Mouse (Mus musculus) heart, postnatal 0 days (tissue): Measurements from ENCODE around the gene Cd34.

Experiments used
- CTCF ChIP-seq: IDR thresholded peaks from 2 replicates; pipeline ENCODE4 v1.5.1; 2016; ENCODE audit warnings: antibody characterized with exemption, control low read depth, low read depth
- EP300 ChIP-seq: IDR thresholded peaks from 2 replicates; pipeline ENCODE4 v1.6.1; 2016; ENCODE audit warnings: antibody characterized with exemption, low read depth

DNA sequence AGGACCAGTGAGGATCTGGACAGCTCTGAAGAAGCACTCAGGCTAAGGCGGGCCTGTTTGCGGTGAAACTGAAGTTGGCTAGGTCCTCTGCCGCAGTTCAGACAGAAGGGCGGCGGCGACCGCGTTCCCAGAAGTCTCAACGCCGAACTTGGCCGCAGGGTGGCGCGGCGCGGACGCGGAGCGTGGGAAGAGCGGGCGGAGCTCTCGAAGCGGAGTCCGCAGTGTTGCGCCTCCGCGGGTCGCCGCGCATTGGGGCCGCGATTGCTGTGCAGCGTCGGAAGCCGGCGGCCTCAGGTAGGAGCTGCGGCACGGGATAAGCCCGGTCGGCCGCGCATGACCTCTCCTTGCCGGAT is 37.5 kb downstream of the Cd34 start:
- TF ChIP-seq CTCF, result peak; percentile 85
- no peak for TF ChIP-seq EP300
